Comparison of ENCODE assay signal across 26 mouse cellular contexts in genomic region chr3:104556624-104557023, GRCm38 (mm10). TPM values are rescaled to one million over a fixed set of nuclear protein-coding genes. Genes with fewer than 3 reads are reported as not detected.
DNase-seq lines count a peak whose midpoint lies in the region; ATAC-seq and TF ChIP-seq lines count a peak whose summit lies in the region.
"Had no signal": no experiment of that assay in that cellular context is flagged by ENCODE, and none has a peak within 500 bp of the region (broad histone marks: within the 10 kb centered on the region; RNA-seq: fewer than 3 reads in every experiment).

No protein-coding gene starts in this region.

- no peak for TF ChIP-seq POLR2A in myocyte (IDR thresholded peaks at IDR 0.05; ENCODE audit: insufficient read length, low read depth)

- peak; percentile 88 for DNase-seq in 416B (ENCODE audit: low read depth)
- no peak for DNase-seq in cerebellum, postnatal 36 days
- no peak for DNase-seq in adrenal gland, adult (ENCODE audit: inconsistent age in 2 of 2, low spot score in 1 of 2)
- DNase-seq: adrenal gland, adult 8-10 months; adrenal gland, postnatal 25 days; cerebellum, adult 11-12 months; cerebellum, adult 8-10 months; cerebellum, postnatal 10 days; forebrain, postnatal 0 days; gastrocnemius, postnatal 36 days; heart, adult 11 months; kidney, adult 11 months had no signal

- peak; percentile 94 for ATAC-seq in common myeloid progenitor, adult 5-6 weeks (replicated peaks; ENCODE audit: low read depth, poor library complexity, severe bottlenecking)
- peak; percentile 17 to 74; a peak in 1 of 4 replicates for ATAC-seq in hematopoietic stem cell, adult 5-6 weeks (replicated peaks in 1 of 2; ENCODE audit: insufficient read depth in 1 of 2, low FRiP score in 2 of 2, low TSS enrichment in 1 of 2, low read depth in 1 of 2, poor library complexity in 2 of 2, severe bottlenecking in 2 of 2)
- no peak for ATAC-seq in frontal cortex, adult (ENCODE audit: low TSS enrichment)
- ATAC-seq: forebrain, postnatal 0 days; hindbrain, embryonic 16.5 days; intestine, embryonic 15.5 days had no signal

- no peaks in the 10 kb centered on the region for H3K79me2 ChIP-seq in myocyte (ENCODE audit: control insufficient read depth, insufficient read depth)

- H3K4me2 ChIP-seq in myocyte (ENCODE audit: low read depth) = no peak overlapping the region
- H3K4me2 ChIP-seq: embryonic facial prominence, embryonic 12.5 days; embryonic facial prominence, embryonic 15.5 days; forebrain, embryonic 12.5 days; heart, embryonic 11.5 days; hindbrain, embryonic 13.5 days; intestine, embryonic 15.5 days had no signal

- no peaks in the 10 kb centered on the region for H3K36me3 ChIP-seq in myocyte (ENCODE audit: control insufficient read depth, insufficient read depth)
- H3K36me3 ChIP-seq: embryonic facial prominence, embryonic 12.5 days; embryonic facial prominence, embryonic 15.5 days; forebrain, embryonic 12.5 days; G1E; hindbrain, embryonic 10.5 days; hindbrain, embryonic 13.5 days; intestine, embryonic 15.5 days had no signal

- no peak overlapping the region for H3ac ChIP-seq in myocyte (ENCODE audit: control insufficient read depth, insufficient read length)

- H3K27me3 ChIP-seq in myocyte (ENCODE audit: control insufficient read depth, insufficient read depth, insufficient read length) = no peaks in the 10 kb centered on the region
- H3K27me3 ChIP-seq: embryonic facial prominence, embryonic 12.5 days; embryonic facial prominence, embryonic 15.5 days; forebrain, embryonic 12.5 days; hindbrain, embryonic 13.5 days; intestine, embryonic 15.5 days had no signal

- H3K4me3 ChIP-seq in myocyte = no peak overlapping the region
- H3K4me3 ChIP-seq: embryonic facial prominence, embryonic 12.5 days; embryonic facial prominence, embryonic 15.5 days; erythroblast, embryonic 14.5 days; forebrain, embryonic 12.5 days; hindbrain, embryonic 10.5 days; hindbrain, embryonic 13.5 days; intestine, embryonic 15.5 days had no signal

TF ChIP-seq in myocyte, 11 proteins besides CTCF, POLR2A, EP300 and RAD21:
- TF ChIP-seq MAX (IDR thresholded peaks at IDR 0.05; ENCODE audit: low read depth) (no peak), CEBPB (IDR thresholded peaks at IDR 0.05; ENCODE audit: insufficient read depth, poor library complexity, severe bottlenecking) (peak; percentile 92)

RNA-seq across cellular contexts. Expression of gene Lrig2, which starts 44.9 kb away (rescaled TPM):
- total RNA-seq in common myeloid progenitor, adult 5-6 weeks (2017) = 15.1 and 20.4 TPM in 2 replicates
- 19.3 and 22.6 TPM in 2 replicates for total RNA-seq in hematopoietic stem cell, adult 5-6 weeks (2017)
- polyA plus RNA-seq in myocyte (2012; fragmentation: generic; extraction: Trizol) = 4.8 TPM
